Mouse (Mus musculus): ENCODE measurements around the gene Bend7.

DNA sequence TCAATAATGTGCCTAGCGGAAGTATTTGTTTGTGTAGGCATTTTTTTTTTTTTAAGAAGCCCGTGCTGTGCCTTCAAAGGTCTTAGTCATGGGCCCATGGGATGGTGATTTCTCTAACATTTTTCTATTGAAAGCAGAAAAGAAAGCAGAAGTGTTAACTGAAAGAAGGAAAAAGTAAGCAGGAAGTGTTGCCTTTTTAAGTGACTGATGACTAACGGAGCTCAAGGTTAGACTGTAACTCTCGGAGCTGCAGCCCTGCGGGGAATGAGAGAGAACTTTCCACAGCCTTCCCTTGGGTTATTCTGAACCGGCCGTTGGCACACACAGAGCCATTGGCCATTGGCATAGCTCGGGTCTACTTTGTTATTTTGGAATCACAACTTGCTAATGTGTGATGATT is 66.4 kb downstream of the Bend7 start:
- TF ChIP-seq POLR2A (IDR thresholded peaks at IDR 0.05; ENCODE audit: control insufficient read depth, low read depth, low read length) (no peak), CTCF (IDR thresholded peaks at IDR 0.05; ENCODE audit: control insufficient read depth, insufficient read depth, insufficient replicate concordance, low read depth, low read length) (no peak)

Measured in testis, adult 2 months (tissue).